29 mouse cellular contexts compared by ENCODE assay signal in genomic region chr9:40235220-40235619, GRCm38 (mm10). TPM values are rescaled to one million over a fixed set of nuclear protein-coding genes. Genes with fewer than 3 reads are reported as not detected.
DNase-seq lines count a peak whose midpoint lies in the region; ATAC-seq and TF ChIP-seq lines count a peak whose summit lies in the region.
"Had no signal": no experiment of that assay in that cellular context is flagged by ENCODE, and none has a peak within 500 bp of the region (broad histone marks: within the 10 kb centered on the region; RNA-seq: fewer than 3 reads in every experiment).

No protein-coding gene starts in this region.

- H3K4me3 ChIP-seq in heart, adult 2 months, result no peak overlapping the region
- no peak overlapping the region for H3K4me3 ChIP-seq in intestine, embryonic 15.5 days (replicated peaks)
- no peak overlapping the region for H3K4me3 ChIP-seq in intestine, embryonic 16.5 days (ENCODE audit: low read length)
- H3K4me3 ChIP-seq in E14TG2a.4 (replicated peaks; ENCODE audit: low read length), result peak overlapping the region; percentile 54
- no peak overlapping the region for H3K4me3 ChIP-seq in intestine, postnatal 0 days (ENCODE audit: low read depth, low read length)
- H3K4me3 ChIP-seq in midbrain, embryonic 10.5 days, result no peak overlapping the region
- H3K4me3 ChIP-seq: embryonic facial prominence, embryonic 10.5 days; embryonic facial prominence, embryonic 12.5 days; forebrain, embryonic 13.5 days; forebrain, embryonic 15.5 days had no signal

- no peak overlapping the region for H3K9ac ChIP-seq in heart, adult 2 months (ENCODE audit: low read depth, low read length)
- no peak overlapping the region for H3K9ac ChIP-seq in intestine, embryonic 15.5 days
- no peak overlapping the region for H3K9ac ChIP-seq in intestine, embryonic 16.5 days (ENCODE audit: low read depth, low read length)
- H3K9ac ChIP-seq in intestine, postnatal 0 days (ENCODE audit: low read depth, low read length), result no peak overlapping the region
- H3K9ac ChIP-seq: embryonic facial prominence, embryonic 12.5 days; forebrain, embryonic 13.5 days; forebrain, embryonic 15.5 days had no signal

- ATAC-seq in intestine, embryonic 15.5 days, result peak; percentile 59; the same call in 1 of the 2 replicates
- no peak for ATAC-seq in intestine, embryonic 16.5 days
- ATAC-seq in intestine, postnatal 0 days, result peak; percentile 51; the same call in 1 of the 2 replicates
- ATAC-seq: activated CD4-positive, CD25-positive, alpha-beta regulatory T cell, adult 4 months; CD4-positive, CD25-positive, alpha-beta regulatory T cell, adult 4 months; forebrain, embryonic 13.5 days; forebrain, embryonic 15.5 days; Patski had no signal

- TF ChIP-seq CTCF in heart, adult 2 months (IDR thresholded peaks at IDR 0.05), result no peak
- no peak for TF ChIP-seq CTCF in E14TG2a.4 (conservative IDR thresholded peaks at IDR 0.05; ENCODE audit: low read length)
- no peak for TF ChIP-seq CTCF in intestine, postnatal 0 days (IDR thresholded peaks at IDR 0.05; ENCODE audit: low read depth)

- no peaks in the 10 kb centered on the region for H3K36me3 ChIP-seq in heart, adult 2 months (ENCODE audit: control insufficient read depth, insufficient read depth, low read length)
- H3K36me3 ChIP-seq in intestine, embryonic 15.5 days, result no peaks in the 10 kb centered on the region
- no peaks in the 10 kb centered on the region for H3K36me3 ChIP-seq in intestine, embryonic 16.5 days (ENCODE audit: control insufficient read depth, insufficient read depth, low read length)
- H3K36me3 ChIP-seq in E14TG2a.4 (ENCODE audit: insufficient read depth, low read length), result peaks cover 78% of the 10 kb centered on the region
- H3K36me3 ChIP-seq in intestine, postnatal 0 days (ENCODE audit: control insufficient read depth, insufficient read depth), result no peaks in the 10 kb centered on the region
- H3K36me3 ChIP-seq in midbrain, embryonic 10.5 days, result no peaks in the 10 kb centered on the region
- H3K36me3 ChIP-seq: embryonic facial prominence, embryonic 10.5 days; embryonic facial prominence, embryonic 12.5 days; forebrain, embryonic 15.5 days; G1E had no signal

- DNase-seq in heart, adult 11 months, result peak; percentile 3
- no peak for DNase-seq in heart, adult 2 months
- no peak for DNase-seq in midbrain, embryonic 10.5 days (ENCODE audit: low spot score)
- DNase-seq: adrenal gland, adult 8-10 months; adrenal gland, postnatal 14 days; adrenal gland, postnatal 36 days; B cell, adult 2 months; cerebellum, adult 11-12 months; cerebellum, adult 2 months; cerebellum, adult 9-10 months; cerebellum, postnatal 10 days; cerebellum, postnatal 25 days had no signal

- TF ChIP-seq EP300 in heart, adult 2 months (IDR thresholded peaks at IDR 0.05; ENCODE audit: insufficient read depth, low read depth, low read length), result no peak

- H3K27me3 ChIP-seq in heart, adult 2 months (ENCODE audit: control insufficient read depth, insufficient read depth, low read length), result no peaks in the 10 kb centered on the region
- H3K27me3 ChIP-seq in intestine, embryonic 15.5 days (replicated peaks), result no peaks in the 10 kb centered on the region; the same call in 1 of the 2 replicates
- no peaks in the 10 kb centered on the region; the same call in 1 of the 2 replicates for H3K27me3 ChIP-seq in intestine, embryonic 16.5 days (replicated peaks; ENCODE audit: control insufficient read depth, insufficient read depth, low read length)
- no peaks in the 10 kb centered on the region for H3K27me3 ChIP-seq in E14TG2a.4 (ENCODE audit: insufficient read depth, low read length)
- no peaks in the 10 kb centered on the region for H3K27me3 ChIP-seq in intestine, postnatal 0 days (replicated peaks; ENCODE audit: control insufficient read depth, insufficient read depth, low read length)
- peaks cover 9% of the 10 kb centered on the region for H3K27me3 ChIP-seq in midbrain, embryonic 10.5 days (ENCODE audit: low read depth, poor library complexity, severe bottlenecking)
- H3K27me3 ChIP-seq: CH12.LX; forebrain, embryonic 13.5 days; forebrain, embryonic 15.5 days; Patski had no signal

- H3K79me2 ChIP-seq in heart, adult 2 months (replicated peaks; ENCODE audit: control insufficient read depth, insufficient read depth, low read length), result no peaks in the 10 kb centered on the region

- intact Hi-C loops in heart, adult 2 months (cut with DNase I), result no loop called here

- H3K4me2 ChIP-seq in intestine, embryonic 15.5 days (replicated peaks), result no peak overlapping the region
- no peak overlapping the region for H3K4me2 ChIP-seq in intestine, embryonic 16.5 days (ENCODE audit: low read depth, low read length)
- no peak overlapping the region for H3K4me2 ChIP-seq in intestine, postnatal 0 days (replicated peaks; ENCODE audit: low read depth)
- H3K4me2 ChIP-seq: embryonic facial prominence, embryonic 12.5 days; forebrain, embryonic 13.5 days; forebrain, embryonic 15.5 days had no signal

- WGBS in heart, adult 2 months, result 87% methylated on average over 7 of the region's 7 CpGs
- WGBS in intestine, embryonic 15.5 days, result 81% methylated on average over 7 of the region's 7 CpGs
- WGBS in intestine, embryonic 16.5 days, result 80% methylated on average over 7 of the region's 7 CpGs
- 61% methylated on average over 7 of the region's 7 CpGs for WGBS in intestine, postnatal 0 days
- WGBS in midbrain, embryonic 10.5 days, result 92% methylated on average over 7 of the region's 7 CpGs

- H3K9me3 ChIP-seq in intestine, embryonic 15.5 days, result no peaks in the 10 kb centered on the region
- H3K9me3 ChIP-seq in intestine, embryonic 16.5 days (ENCODE audit: control insufficient read depth, low read length), result no peaks in the 10 kb centered on the region
- H3K9me3 ChIP-seq in E14TG2a.4 (ENCODE audit: low read length), result peaks cover 22% of the 10 kb centered on the region
- H3K9me3 ChIP-seq in intestine, postnatal 0 days (ENCODE audit: control insufficient read depth), result no peaks in the 10 kb centered on the region
- H3K9me3 ChIP-seq in midbrain, embryonic 10.5 days (replicated peaks), result peaks cover 3% of the 10 kb centered on the region; the same call in 1 of the 2 replicates
- H3K9me3 ChIP-seq: embryonic facial prominence, embryonic 12.5 days; forebrain, embryonic 13.5 days; forebrain, embryonic 15.5 days; G1E had no signal

- no peak overlapping the region for H3K27ac ChIP-seq in heart, adult 2 months
- no peak overlapping the region for H3K27ac ChIP-seq in intestine, embryonic 15.5 days
- no peak overlapping the region for H3K27ac ChIP-seq in intestine, embryonic 16.5 days (ENCODE audit: low read length)
- H3K27ac ChIP-seq in intestine, postnatal 0 days (ENCODE audit: low read depth, low read length), result no peak overlapping the region
- H3K27ac ChIP-seq in midbrain, embryonic 10.5 days (replicated peaks), result no peak overlapping the region
- H3K27ac ChIP-seq: embryonic facial prominence, embryonic 10.5 days; embryonic facial prominence, embryonic 12.5 days; forebrain, embryonic 13.5 days; forebrain, embryonic 15.5 days had no signal

- no peak for TF ChIP-seq POLR2A in heart, adult 2 months (IDR thresholded peaks at IDR 0.05; ENCODE audit: insufficient read depth, low read depth, low read length)

- no peaks in the 10 kb centered on the region for H3K4me1 ChIP-seq in heart, adult 2 months (ENCODE audit: control insufficient read depth, insufficient read depth, low read length)
- no peaks in the 10 kb centered on the region for H3K4me1 ChIP-seq in intestine, embryonic 15.5 days (replicated peaks)
- no peaks in the 10 kb centered on the region for H3K4me1 ChIP-seq in intestine, embryonic 16.5 days (ENCODE audit: control insufficient read depth, insufficient read depth, low read length)
- H3K4me1 ChIP-seq in E14TG2a.4 (replicated peaks; ENCODE audit: low read depth, low read length), result peaks cover 72% of the 10 kb centered on the region
- H3K4me1 ChIP-seq in intestine, postnatal 0 days (replicated peaks; ENCODE audit: control insufficient read depth, insufficient read depth, low read length), result no peaks in the 10 kb centered on the region
- H3K4me1 ChIP-seq in midbrain, embryonic 10.5 days, result peaks cover 17% of the 10 kb centered on the region
- H3K4me1 ChIP-seq: embryonic facial prominence, embryonic 12.5 days; forebrain, embryonic 13.5 days; forebrain, embryonic 15.5 days had no signal

RNA-seq across cellular contexts. Expression of gene Scn3b, which starts 33.8 kb away (rescaled TPM):
- 1 to 10 TPM in 1 of 2 experiments, under 1 TPM in 1; 0.70 to 2.0 TPM for total RNA-seq in heart, adult 2 months (2021)
- 0.91 and 0.96 TPM in 2 replicates for polyA plus RNA-seq in heart, adult 2 months (2012; rRNA removed)
- polyA plus RNA-seq in intestine, embryonic 15.5 days (2015; fragmentation: Nextera tagmentation; extraction: Ambion mirVana), result 4.5 and 6.2 TPM in 2 replicates
- polyA plus RNA-seq in intestine, embryonic 16.5 days (2015; fragmentation: Nextera tagmentation; extraction: Ambion mirVana), result 4.0 and 4.4 TPM in 2 replicates
- polyA plus RNA-seq in intestine, postnatal 0 days (2015; fragmentation: Nextera tagmentation; extraction: Ambion mirVana), result 1.8 and 2.4 TPM in 2 replicates
- polyA plus RNA-seq in midbrain, embryonic 10.5 days (2016; fragmentation: Nextera tagmentation; extraction: Ambion mirVana), result 5.4 and 11.7 TPM in 2 replicates
- polyA plus RNA-seq: activated CD4-positive, CD25-positive, alpha-beta regulatory T cell, adult 4 months; G1E had no signal

RNA-seq across cellular contexts. Expression of gene Zfp202, which starts 43.1 kb away (rescaled TPM):
- 1 to 10 TPM; 2.7 to 2.8 TPM for total RNA-seq in heart, adult 2 months (2021)
- 1.2 and 1.8 TPM in 2 replicates for polyA plus RNA-seq in heart, adult 2 months (2012; rRNA removed)
- polyA plus RNA-seq in intestine, embryonic 15.5 days (2015; fragmentation: Nextera tagmentation; extraction: Ambion mirVana), result 4.1 TPM in 2 replicates
- 2.8 and 3.1 TPM in 2 replicates for polyA plus RNA-seq in intestine, embryonic 16.5 days (2015; fragmentation: Nextera tagmentation; extraction: Ambion mirVana)
- 1.1 TPM in 2 replicates for polyA plus RNA-seq in intestine, postnatal 0 days (2015; fragmentation: Nextera tagmentation; extraction: Ambion mirVana)
- 7.0 and 7.1 TPM in 2 replicates for polyA plus RNA-seq in midbrain, embryonic 10.5 days (2016; fragmentation: Nextera tagmentation; extraction: Ambion mirVana)

RNA-seq across cellular contexts. Expression of gene Olfr986, which starts 54.5 kb away (rescaled TPM):
- not detected for total RNA-seq in heart, adult 2 months (2021)
- not detected in 2 replicates for polyA plus RNA-seq in heart, adult 2 months (2012; rRNA removed)
- polyA plus RNA-seq in intestine, embryonic 15.5 days (2015; fragmentation: Nextera tagmentation; extraction: Ambion mirVana), result not detected in 2 replicates
- polyA plus RNA-seq in intestine, embryonic 16.5 days (2015; fragmentation: Nextera tagmentation; extraction: Ambion mirVana), result not detected in 2 replicates
- not detected in 2 replicates for polyA plus RNA-seq in intestine, postnatal 0 days (2015; fragmentation: Nextera tagmentation; extraction: Ambion mirVana)
- polyA plus RNA-seq in midbrain, embryonic 10.5 days (2016; fragmentation: Nextera tagmentation; extraction: Ambion mirVana), result not detected in 2 replicates
- total RNA-seq: adrenal gland, adult 18-20 months; adrenal gland, postnatal 14 days; adrenal gland, postnatal 36 days had no signal
- polyA plus RNA-seq: CD4-positive, CD25-positive, alpha-beta regulatory T cell, adult 4 months; cerebellum, adult 2 months; cortical plate, adult 2 months; embryonic facial prominence, embryonic 10.5 days; embryonic facial prominence, embryonic 14.5 days; forebrain, embryonic 11.5 days; forebrain, embryonic 13.5 days; forebrain, embryonic 15.5 days; G1E; Patski had no signal
